Mouse (Mus musculus) bone marrow, adult 2 months (tissue): ENCODE data around the gene Olfr639.

Experiments used
- CTCF ChIP-seq: fragments of 200-500 bp; IDR thresholded peaks from 2 replicates; pipeline ENCODE4 v1.5.1; 2011; ENCODE audit warnings: low read length, control low read depth; ENCODE audit not compliant: control insufficient read depth, insufficient read depth
- POLR2A ChIP-seq: fragments of 200-500 bp; IDR thresholded peaks from 2 replicates; pipeline ENCODE4 v1.6.1; 2011; ENCODE audit warnings: low read depth, mild to moderate bottlenecking, control low read depth, low read length, borderline replicate concordance; ENCODE audit not compliant: control insufficient read depth

GRCm38 (mm10) chr7:104021651-104022050 is 4.5 kb upstream of the Olfr639 start:
- no peak for TF ChIP-seq CTCF
- no peak for TF ChIP-seq POLR2A
